Mouse (Mus musculus): ENCODE measurements around the gene A930033H14Rik. TPM values are rescaled to one million over a fixed set of nuclear protein-coding genes. Genes with fewer than 3 reads are reported as not detected.

A930033H14Rik gene
- total RNA-seq, 2 experiments from 2014 or later = 0.33 to 0.37 TPM

Other genes starting within 250 kb of the A930033H14Rik start
- 0.98 and 1.0 TPM in 2 replicates for gene Rhobtb1, start 61.7 kb downstream of the A930033H14Rik start, total RNA-seq (2015)
- 1.1 and 2.1 TPM in 2 replicates for gene Rhobtb1, start 61.7 kb downstream of the A930033H14Rik start, total RNA-seq (2017)
- gene Cdk1, start 139.8 kb upstream of the A930033H14Rik start, total RNA-seq (2015) = 97.3 and 102 TPM in 2 replicates
- gene Cdk1, start 139.8 kb upstream of the A930033H14Rik start, total RNA-seq (2017) = 210 and 232 TPM in 2 replicates
- not detected in 2 replicates for gene Ank3, start 185.7 kb upstream of the A930033H14Rik start, total RNA-seq (2015)
- gene Ank3, start 185.7 kb upstream of the A930033H14Rik start, total RNA-seq (2017) = 0.33 TPM in 1 of 2 replicates, not detected in the other